Mouse (Mus musculus) heart, postnatal 0 days (tissue): ENCODE results near the gene Prr29.

Experiments used
- CTCF ChIP-seq: IDR thresholded peaks from 2 replicates; pipeline ENCODE4 v1.5.1; 2016; ENCODE audit warnings: antibody characterized with exemption, control low read depth, low read depth
- EP300 ChIP-seq: IDR thresholded peaks from 2 replicates; pipeline ENCODE4 v1.6.1; 2016; ENCODE audit warnings: antibody characterized with exemption, low read depth

DNA sequence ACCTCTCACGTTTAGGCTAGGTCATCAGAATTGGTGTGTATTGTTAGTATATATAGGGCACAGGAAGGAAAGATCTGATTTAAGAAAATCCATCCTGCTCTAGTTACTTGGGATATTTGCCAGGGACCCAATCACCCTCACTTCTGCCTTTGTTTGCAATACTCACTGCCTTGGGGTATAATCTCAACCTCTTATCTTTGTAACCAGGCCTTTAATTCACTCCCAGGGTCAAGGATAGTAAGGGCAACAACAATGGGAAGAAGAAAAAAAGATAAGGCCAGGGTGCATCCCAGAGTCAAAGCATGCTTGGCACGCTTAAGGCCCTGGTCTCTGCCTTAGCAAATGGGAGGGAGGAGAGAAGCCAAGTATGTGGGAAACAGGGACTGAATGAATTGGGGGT is 52.6 kb downstream of the Prr29 start:
- no peak for TF ChIP-seq EP300
- no peak for TF ChIP-seq CTCF
